Mouse (Mus musculus): ENCODE data around the gene Snd1.

DNA sequence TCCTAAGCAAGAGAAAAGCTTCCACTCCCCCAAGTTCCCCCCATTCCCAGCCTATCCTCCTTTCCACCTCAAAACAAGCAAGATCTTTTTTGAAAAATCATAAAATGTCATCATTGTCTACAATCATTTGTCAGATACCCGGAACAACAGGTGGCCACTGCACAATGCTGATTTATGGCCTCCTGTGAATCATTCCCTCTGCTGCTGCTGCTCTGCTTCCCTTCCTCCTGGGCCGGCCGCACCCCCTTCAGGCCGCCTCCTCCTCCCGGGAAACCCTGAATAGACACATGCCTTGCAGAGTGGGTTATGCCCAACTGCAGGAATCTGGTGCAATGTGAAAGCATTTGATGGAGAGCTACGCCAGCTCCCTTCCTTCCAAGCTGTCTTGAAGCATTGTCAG is 353.7 kb downstream of the Snd1 start:
- TF ChIP-seq GATA1 (IDR thresholded peaks at IDR 0.05; ENCODE audit: borderline replicate concordance, low read length) (no peak), FLI1 (IDR thresholded peaks at IDR 0.05; ENCODE audit: low read length) (no peak)
